Mouse (Mus musculus): ENCODE data around the gene Olfr27.

GRCm38 (mm10) chr9:39078787-39079186 lies 49.1 kb upstream of the Olfr27 start, which contains the start of gene Olfr938:
- TF ChIP-seq POLR2A (IDR thresholded peaks at IDR 0.05; ENCODE audit: insufficient read depth, low read length) (no peak), CTCF (IDR thresholded peaks at IDR 0.05; ENCODE audit: low read depth, low read length) (no peak)

Measured in ES-Bruce4 (cell line).